Mouse (Mus musculus): ENCODE data around the gene Nrros.
"Not testable (repeated sequence)": the region's sequence is repeated elsewhere in the genome, so short reads cannot be mapped to it uniquely, and the experiment has no call there.

Gene Nrros

DNA sequence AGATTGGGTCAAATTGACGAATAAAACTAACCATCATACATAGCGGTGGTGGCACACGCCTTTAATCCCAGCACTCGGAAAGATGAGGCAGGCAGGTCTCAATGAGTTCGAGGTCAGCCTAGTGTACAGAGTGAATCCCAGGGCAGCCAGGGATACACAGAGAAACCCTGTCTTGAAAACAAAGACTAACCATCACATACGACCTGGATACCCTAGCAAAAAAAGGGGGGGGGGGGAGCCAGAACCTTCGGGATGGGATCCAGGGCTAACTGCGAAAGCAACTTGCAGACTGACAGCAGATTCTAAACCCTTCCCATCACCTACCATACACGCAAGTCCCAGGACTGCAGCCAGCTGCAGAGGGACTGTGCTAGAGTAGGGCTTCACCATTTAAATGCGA is 51.0 kb downstream of the Nrros start:
- DNase-seq: no peak

DNA sequence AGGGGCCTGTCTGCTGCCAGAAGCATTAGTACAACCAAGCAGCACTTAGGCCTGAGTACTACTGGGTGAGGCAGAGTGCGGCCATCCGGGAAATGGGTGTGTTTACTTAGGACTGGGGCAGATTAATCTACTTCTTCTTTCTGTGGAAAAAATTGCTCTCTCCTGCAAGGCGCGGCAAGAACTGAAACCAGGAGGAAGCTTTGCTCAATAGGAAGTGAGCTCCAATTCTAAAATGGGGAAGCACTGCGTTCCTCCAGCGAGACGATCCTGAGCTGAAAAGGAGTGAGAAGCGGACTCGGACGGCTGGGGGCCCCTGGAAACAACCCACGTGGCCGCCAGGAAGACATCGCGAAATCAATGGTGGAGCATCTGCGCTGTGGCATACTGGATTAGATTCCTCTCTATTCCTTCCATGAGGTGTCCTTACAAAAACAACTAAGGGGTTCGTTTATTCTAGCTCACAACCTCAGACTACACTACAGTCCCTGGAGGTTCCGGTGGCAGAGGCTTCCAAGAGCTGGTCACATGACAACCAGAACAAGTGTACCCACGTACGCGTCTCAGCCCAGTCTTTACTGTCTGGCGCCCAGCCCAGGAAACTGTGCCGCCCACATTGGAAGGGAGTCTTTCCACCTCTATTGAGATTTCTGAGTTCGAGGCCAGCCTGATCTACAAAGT is 51.7 kb downstream of the Nrros start:
- peak; percentile 47 for DNase-seq

- DNase-seq: no peak
Measured at GRCm38 (mm10) chr16:32110951-32111699, 54.3 kb downstream of the Nrros start.

- DNase-seq: no peak
Measured at GRCm38 (mm10) chr16:32108578-32108977, 56.8 kb downstream of the Nrros start.

DNA sequence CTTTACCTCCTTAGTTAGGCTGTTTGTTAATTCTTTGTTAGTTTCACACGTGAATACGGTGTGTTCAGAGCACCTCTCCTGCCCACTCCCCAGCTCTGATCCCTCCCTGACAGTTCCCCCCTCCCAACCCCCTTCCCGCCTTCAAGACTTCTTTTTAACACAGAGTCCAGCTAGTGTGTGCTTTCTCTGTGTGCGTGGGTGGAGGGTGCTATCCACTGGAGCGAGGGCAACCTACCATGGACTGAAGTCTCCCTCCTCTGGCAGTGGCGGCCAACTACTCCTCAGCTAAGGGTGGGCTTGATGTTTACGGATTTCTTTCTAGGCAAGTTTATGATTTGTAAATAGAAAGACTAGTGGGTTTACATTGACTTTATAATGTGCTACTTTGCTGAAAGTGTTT is 57.2 kb downstream of the Nrros start:
- no peak for DNase-seq

GRCm38 (mm10) chr16:32107342-32108045 is 57.9 kb downstream of the Nrros start:
- no peak for DNase-seq

DNA sequence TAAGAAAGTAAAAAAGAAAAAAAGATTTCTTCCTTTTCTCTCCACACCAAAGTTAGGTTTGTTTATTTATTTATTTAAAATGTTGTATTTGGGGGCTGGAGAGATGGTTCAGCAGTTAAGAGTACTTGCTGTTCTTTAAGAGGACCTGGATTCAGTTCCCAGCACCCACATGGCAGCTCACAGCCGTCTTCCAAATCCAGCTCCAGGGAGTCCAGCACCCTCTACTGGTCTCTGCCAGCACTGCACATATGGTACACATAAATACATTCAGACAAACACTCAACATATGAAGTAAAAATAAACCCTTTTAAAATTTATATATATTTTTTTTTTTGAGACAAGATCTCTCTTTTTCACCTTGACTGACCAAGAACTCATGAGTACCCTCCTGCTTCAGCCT is 59.7 kb downstream of the Nrros start:
- DNase-seq: no peak

DNA sequence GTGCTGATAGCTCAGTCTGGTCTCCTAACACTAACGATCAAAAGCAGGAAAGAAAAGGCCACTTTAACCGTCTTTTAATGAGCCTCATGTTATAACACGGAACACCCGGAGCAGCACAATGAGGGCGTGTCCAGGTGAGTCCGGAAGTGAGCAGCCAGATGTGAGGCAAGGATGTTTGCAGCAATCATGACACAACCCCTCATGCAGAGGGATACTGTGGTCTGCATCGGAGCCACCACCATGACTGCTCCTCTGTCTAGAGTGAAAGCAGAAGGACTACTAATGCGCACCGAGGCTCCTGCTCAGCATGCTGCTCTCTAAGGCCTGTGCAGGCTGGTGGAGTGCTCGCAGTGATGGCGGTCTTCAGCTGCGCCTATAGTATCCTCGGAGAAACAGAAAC is 63.1 kb downstream of the Nrros start:
- DNase-seq: no peak

DNA sequence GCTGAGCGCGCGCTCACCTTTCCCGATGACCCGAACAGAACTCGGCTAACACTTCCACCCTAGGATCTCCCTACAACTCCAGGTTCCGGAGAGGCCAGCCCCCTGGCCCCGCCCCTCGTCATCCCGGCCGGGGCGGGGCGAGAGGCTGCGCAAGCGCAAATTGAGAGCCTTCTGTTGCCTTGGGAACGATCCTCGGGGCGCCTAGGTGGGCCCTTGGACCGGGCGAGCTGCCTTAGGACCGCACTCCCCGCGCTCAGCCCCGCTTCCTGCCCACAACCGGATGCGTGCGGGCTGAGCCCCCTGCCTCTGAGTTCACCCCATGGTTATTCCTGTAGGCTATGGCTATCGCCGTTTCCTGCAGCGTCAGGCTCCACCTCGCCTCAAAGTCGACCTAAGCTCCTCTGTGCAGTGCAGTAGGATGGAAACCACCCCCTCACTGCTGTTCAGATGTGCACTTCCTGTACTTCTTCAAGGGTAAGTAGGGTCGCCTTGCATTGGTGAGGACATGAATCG is 65.7 kb downstream of the Nrros start, which contains the start of the genes Pigx and Cep19:
Gene Pigx, minus strand, starts transcription at position 103 of the 513 bp plus-strand sequence.
Gene Cep19, plus strand, starts transcription at position 163 of the 513 bp plus-strand sequence.
- peak; percentile 85 for DNase-seq

DNA sequence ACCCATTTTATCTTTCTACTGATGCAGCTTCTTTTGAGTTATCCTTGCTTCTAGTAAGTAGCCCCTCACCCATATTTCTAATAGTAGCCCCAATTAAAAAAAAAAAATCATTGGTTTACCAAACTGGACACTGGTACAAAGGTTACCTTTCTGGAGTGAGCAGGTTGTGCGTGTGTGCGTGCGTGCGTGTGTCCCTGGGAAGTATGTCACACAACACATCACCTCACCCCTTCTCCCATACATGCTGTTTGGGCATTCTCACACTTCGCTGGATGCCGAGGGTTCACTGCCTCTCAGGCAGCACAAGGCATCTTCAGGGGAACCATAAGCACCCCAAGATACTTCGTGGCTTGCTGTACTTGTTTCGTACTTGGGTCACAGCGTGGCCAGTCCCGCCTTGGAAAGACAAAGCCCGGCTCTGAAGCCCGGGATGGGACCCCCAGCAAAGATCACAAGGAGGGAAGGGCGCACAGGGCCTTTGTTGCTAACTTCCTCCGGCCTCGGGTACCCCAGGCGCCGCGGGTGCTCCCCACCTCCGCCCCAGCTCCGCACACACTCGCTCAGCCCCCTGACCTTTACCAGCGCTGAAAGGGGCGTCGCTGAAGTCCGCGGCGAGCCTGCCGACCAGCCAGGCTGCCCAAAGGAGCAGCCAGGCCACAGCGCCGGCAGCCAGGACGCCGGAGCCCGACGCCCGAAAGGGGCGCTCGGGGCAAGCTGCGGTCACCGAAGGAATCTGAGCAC is 66.3 kb downstream of the Nrros start:
- no peak for DNase-seq

DNA sequence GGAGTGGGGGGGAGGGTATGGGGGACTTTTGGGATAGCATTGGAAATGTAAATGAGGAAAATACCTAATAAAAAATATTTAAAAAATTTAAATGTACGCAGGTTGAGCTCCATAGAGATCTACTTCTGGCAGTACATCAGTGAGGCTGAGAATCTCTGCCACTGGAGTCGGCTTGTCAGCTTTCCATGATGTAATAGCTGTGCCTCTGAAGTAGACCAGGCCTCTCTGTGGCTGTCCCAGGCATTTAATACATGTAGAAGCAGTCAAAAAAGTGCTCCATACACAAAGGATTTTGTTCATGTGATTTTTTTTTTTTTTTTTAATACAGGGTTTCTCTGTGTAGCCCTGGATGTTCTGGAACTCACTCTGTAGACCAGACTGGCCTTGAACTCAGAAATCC is 67.6 kb downstream of the Nrros start:
- not testable (repeated sequence) for DNase-seq
